Mouse (Mus musculus) c-Kit-positive CD71-positive TER-119-negative erythroid progenitor cells, embryonic 14.5 days (primary cell): ENCODE measurements around the gene Vgll4.
A peak's percentile ranks its signal among the peaks of the same experiment; 100 is the strongest.

Experiments
- DNase-seq: peaks from one replicate; pipeline ENCODE4 v3.0.0-alpha.2; 2013; ENCODE audit warnings: low read depth

The Vgll4 gene

DNA sequence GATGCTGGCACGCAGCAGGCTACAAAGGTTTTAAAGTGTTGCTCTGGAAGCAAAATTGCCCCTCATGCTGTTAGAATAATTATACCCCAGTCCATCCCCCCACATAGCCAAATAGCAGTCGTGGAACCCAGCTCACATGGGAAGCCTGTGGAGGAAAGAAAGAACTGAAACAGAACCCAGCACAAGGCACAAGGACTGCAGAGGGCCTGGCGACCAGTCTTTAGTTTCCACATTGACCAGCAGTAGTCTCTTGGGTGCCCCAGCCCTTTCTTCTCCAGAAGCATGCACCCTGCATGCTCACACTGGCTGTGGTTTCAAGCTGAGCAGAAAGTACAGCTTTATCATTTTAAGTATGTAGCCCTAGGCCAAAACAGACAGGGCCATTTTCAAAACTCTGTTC is 127.7 kb downstream of the Vgll4 start:
- no peak for DNase-seq

DNA sequence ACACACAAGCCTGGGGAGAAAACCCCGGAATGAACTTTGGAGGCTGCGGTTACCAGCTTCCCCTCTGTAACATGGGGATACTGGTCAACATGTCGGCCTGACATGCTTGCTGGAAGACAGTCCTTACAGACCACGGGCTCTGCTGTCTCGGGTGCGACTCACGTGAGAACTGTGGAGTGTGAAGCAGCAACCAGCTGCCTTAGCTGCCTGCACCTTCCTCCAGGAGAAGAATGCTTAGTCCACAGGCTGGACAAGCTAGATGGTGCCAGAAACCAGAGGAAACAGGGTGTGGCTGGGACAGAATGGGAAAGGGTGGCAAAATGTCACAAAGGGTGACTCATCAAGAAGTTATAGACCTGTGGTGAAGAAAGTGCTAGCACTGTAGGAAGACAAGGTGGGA is 129.8 kb downstream of the Vgll4 start:
- DNase-seq: no peak

DNA sequence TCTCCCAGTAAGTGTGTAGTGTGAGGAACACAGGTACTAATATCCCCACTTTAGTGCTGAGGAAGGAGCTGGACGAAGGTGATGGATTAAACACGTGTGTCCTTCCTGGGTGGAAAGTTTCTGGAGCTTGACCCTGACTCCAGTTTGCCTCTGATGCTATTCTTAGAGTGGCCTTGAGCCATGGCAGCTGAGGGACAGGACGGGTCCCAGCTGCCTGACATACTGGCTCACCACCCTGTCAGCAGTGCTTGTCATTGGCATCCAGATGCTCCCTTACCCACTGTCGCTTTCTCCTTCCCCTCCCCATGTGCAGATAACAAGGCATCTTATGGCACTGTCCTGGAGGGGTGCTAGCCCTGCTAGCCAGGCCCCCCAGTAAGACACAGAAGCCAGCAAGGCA is 130.9 kb downstream of the Vgll4 start:
- no peak for DNase-seq

DNA sequence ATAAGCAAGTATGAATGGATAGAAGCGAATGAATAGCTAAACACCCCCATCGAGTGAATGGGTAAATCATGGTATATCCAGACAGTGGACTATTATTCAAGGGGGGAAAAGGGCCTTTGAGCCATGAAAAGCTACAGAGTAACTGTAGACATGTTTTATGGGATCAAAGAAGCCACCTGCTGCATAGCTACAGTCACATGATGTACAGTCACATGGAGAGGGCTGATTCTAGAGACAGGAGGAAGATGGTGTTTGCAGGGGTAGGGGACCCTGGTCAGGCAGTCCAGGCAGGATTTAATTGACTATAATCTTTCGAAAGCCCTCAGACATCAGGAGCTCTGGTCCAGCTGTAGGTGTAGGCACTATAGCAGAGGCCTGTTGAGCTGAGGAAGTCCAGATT is 133.4 kb downstream of the Vgll4 start:
- no peak for DNase-seq

DNA sequence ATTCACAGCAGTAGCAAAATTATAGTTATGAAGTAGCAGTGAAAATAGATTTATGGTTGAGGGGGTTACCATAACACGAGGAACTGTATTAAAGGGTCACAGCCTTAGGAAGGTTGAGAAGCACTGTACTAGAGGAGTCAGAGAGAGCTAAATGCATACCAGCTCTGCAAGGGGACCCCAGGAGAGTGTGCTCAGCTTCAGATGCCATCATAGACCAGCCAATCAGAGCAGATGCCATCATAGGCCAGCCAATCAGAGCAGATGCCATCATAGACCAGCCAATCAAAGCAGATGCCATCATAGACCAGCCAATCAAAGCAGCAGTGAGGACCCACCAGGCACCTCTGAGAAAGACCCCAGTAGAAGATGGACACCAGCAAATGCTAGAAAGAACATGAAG is 134.0 kb downstream of the Vgll4 start:
- no peak for DNase-seq

DNA sequence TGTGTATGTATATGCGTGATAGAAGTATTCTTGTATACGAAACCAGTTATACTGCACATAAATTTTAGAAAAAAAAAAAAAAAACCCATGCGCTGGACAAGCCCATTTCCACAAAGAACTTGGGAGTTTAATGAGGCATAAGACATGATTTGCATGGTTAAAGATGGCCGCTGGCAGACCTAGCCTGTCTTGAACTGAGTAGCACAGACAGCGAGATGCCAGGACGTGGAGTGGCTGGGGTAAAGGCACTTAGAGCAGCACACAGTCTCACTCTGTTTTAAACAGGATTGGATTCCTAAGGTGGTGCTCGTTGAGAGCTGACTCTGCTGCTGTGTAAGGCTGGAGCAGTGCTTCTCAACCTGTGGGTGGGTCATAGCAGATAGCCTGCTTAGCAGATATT is 134.4 kb downstream of the Vgll4 start:
- DNase-seq: no peak

DNA sequence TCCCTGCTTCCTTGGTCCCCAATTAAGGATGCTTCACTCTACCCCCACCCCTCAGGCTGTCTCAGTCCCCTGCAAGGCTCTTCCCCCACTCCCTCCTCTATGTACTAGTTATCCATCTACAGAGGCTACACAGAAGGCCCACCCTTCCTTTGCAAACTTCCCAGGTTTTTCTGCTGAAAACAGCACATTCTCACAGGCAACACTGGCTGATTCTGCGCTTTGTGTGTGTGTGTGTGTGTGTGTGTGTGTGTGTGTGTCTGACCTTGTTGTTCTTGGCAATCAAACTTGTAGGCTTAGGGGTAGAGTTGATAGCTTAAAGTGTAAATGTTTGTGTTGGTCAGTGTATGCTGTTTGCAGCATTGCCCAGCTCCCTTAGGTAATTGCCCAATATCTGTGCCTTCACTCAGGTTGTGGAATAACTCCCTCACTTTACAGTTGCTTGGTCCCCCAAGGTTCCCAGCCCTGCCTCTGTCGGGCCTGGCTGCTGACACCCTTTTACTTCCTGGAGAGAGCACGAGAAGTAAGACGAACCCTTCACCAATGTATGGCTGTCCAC is 135.9 kb downstream of the Vgll4 start:
- no peak for DNase-seq

DNA sequence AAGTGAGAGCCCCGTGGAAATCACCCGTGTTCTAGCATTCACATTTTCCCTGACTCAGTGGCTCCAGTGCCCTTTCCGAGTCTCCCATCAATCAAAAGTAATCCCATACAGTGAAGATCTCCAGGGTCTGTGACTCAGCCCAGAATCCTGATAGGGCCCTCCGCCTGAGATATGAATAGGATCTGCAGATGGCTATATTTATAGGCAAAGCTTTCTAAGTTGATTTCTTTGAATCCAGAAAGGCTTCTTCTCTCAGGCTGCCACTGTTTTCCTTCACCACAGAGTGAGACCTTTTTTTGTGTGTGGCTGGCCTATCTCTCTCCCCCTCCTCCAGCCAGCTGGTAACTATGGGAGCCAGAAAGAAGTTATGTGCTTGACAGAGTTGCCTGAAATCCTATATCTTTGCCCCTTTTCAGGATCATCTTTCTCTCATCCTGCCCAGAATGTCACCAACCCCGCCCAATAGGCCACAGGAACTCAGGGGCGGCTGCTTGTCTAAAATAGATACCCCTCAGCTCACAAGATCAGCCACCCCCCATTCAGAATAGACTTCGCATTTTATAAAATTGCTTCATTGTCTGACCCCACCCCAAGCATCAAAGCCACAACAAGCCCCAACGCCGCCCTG is 136.6 kb downstream of the Vgll4 start:
- DNase-seq: no peak

DNA sequence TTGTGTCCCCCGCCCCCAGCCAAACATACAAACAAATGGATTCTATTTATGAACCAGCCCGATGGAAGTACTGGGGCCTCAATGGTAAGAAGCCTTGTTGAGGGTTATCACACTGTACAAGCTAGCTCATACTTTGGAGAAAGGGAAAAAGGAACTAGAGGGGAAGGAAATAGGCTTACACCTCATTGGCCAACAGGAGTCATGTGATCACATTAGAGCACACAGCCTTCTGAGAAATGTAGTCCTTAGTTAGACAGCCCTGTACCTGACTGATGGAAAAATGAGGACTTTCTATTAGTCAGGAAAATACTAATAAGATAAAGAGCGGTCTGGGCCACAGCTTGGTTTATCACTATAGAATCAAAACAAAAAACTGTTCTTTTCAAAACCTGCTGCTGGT is 138.0 kb downstream of the Vgll4 start:
- DNase-seq: no peak

DNA sequence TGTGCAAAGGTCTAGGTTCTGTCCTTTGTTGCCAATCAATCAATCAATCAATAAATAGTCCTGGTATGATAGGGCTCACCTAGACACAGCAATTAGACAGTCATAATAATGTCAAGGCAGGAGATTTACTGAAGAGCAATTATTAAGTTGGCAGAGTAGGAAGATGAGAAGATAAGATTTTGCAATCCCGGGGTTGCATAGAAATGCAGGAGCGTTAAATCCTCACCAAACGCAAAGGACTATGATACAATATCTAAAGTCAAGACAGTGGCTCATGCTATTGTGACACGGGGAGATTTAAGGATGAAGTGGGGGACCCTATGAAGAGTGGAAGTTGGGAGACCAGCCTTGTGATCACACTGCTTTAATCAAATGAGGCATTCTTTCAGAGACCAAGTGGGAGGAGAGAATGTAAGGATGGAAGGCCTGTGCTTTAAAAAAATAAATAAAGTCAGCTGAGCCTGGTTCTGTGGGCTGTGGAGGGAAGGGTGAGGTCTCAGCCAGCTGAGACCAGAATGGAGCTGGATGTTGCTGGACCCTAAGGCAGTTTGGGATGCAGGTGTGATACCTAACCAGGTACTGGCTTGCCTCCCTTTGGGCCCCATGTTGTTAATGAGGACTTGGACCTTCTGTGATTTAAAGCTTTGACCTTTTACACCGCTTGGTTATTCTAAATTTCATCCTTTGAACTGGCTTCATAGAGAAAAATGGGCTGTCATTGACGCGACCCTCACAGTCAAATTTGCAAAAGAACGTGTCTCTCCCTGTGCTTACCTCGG is 139.9 kb downstream of the Vgll4 start:
- no peak for DNase-seq

DNA sequence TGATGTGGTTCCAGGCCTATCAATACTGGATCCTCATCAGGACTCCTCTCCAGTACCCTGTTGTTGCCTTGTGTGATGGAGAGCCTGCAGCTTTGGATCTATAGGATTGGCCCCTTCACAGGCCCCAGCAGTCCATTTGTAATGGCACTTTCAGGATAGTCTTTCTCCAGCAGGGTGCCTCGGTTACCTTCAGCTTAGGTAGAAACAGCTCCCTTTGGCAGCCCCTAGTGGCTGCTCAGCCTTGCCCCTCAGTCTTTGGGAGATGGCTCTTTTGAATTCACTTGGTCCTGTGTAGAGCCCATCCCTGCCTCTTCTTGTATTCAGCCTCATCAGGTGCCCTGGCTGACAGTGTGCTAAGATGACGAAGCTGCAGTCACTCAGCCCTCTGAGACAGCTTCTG is 142.9 kb downstream of the Vgll4 start:
- no peak for DNase-seq

DNA sequence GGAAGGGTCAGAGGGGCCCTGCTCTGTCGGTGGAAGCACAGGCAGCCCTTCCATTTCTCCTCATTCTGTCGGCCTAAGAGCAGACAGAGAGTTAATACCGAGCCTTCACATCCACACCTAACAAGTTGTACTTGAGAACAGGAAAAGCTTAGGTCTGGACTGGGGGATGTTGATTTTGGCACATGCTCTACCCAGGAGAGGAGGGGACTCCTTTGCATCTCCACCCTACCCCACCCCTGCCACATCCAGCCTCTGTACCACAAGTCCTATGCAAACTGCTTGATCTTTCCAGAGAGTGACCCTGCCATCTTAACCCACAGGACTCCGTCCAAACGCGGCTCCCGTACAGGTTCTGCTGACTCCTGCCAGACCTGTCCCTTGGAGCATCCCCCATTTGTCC is 148.1 kb downstream of the Vgll4 start:
- no peak for DNase-seq

DNA sequence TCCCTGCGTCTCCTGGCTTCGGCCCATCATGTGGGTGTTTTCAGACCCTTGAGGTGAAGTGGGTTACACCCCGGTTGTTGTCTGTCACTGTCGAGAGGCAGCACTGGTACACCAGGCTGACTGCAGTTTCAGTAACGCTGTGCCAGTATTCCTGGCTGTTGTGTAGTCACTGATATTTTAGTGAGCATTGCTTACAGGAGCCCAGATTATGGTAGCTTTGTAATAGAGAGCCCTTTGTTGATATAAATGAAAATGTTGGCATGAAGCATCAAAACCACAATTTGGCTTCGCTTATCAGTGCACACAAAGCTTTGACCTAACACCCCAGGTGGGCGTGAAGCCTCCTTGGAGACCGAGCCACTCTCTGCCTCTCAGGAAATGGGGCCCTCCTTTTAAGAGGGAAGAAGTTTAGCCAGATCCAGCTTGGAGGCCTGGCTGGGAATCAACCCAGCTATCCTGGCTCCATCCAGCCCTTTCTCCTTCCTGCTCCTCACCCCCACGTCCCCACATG is 149.8 kb downstream of the Vgll4 start:
- DNase-seq: no peak

DNA sequence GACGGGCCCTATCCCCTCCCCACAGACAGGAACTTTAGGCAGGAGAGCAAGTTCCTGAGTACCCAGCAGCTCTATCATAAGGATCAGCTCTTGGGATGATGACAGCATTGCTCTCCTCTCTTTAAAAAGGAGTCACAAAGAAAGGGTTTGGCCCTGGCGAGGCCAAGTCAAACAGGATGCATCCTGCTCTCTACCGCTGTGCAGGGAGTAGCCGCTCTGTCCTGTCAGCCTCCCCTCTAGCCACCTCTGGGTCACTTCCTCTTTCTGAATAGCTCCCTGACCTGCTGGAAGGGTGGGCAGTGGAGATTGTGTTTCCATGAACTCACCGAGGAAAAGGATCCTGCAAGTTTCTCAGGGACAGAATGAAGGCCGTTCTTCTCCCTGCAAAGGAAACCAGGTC is 151.3 kb downstream of the Vgll4 start:
- no peak for DNase-seq

DNA sequence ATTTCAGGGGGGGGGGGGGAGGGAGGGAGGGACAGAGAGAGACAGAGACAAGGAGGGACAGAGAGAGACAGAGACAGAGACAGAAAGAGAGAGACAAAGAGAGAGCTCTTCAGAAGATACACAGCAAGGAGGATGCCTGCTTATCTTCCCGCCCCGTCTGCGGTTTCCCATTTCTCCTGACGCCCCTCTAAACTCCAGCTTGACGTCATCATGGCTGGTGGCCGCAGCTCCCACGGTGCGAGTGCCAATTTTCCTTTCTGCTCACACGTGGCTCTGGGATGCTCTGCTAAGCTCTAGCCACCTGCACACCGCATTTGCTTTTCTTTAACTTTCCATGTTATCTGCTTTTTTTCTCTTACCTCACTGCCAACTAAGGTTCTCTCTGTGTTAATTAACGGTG is 151.8 kb downstream of the Vgll4 start:
- DNase-seq: peak; percentile 31

DNA sequence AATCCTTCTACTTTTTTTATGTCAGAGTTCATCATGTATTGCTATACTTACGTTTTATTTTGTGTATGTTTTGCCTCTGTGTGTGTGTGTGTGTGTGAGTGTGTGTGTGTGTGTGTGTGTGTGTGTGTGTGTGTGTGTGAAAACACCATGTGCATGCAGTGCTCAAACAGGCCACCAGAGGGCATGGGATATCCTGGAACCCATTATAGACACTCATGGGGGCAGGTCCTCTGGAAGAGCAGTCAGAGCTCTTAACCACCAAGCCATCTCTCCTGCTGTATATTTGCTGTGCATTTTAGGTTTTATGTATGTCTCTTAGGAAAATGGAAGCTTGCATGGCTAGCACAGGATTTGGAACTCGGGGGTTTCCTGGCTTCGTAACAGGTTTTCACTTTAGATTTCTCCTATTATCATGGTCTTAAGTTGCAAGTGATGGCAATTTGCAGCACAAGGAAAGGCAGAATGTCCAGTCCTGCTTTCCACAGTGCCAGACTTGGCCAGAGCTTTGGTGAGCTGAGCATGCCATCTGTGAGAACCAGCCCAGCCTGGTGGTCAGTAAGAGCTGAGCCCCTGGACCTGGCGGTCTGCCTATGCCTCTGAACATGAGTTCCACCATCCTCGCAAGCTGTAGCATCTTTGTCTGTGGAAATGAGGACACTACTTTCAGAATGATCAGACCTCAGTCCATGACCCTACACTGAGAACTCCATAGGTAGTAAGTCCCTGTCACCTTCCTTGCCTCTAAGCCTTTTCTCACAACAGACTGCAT is 154.7 kb downstream of the Vgll4 start:
- no peak for DNase-seq

DNA sequence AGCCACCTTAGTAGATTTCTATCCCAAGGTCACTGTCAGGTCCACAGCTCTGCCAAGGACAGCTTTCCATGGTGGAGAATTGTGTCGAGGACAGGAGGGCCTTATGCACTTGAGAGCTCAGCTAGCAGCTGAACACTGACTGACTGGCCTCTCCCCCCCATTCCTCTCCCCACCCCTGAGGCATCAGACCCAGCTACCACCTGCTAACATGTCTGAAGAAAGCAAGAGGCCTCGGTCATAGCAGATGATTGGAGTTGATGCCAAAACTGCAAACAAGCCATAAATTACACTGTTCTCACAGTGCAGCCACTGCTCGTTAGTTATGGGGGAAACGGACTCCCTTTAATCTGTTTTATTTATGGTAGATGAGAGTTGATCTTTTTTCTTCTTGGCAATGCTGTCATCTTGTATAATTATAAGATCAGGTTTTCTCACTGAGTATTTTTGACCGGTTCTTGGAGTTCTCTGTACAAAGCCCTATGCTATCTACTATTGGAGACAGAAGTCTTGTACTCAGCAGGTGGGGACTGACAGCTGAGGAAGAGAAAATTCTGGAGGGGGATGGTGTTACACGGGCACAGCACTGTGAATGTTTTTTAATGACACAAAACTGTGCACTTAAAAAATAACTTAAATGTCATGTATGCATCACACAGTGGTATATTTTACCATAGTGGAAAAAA is 155.5 kb downstream of the Vgll4 start:
- no peak for DNase-seq

DNA sequence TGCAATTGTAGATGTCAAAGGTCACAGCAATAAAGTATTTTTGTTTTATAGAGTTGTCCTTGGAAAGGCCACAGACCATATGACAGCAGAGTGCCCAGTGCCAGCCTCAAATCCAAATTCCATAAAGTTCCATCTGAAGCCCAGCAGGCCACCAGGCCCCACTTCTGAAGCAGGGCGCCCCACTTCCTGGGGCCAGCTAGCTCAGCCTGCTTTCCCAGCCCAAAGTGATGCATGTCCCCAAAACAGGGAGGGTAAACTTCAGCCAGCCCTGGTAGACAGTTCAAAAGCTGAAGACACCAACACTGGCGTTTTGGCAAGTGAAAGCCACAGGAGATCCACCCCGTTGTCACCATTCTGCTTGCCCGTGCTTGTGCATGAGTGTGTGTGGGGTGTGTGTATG is 157.0 kb downstream of the Vgll4 start:
- no peak for DNase-seq

DNA sequence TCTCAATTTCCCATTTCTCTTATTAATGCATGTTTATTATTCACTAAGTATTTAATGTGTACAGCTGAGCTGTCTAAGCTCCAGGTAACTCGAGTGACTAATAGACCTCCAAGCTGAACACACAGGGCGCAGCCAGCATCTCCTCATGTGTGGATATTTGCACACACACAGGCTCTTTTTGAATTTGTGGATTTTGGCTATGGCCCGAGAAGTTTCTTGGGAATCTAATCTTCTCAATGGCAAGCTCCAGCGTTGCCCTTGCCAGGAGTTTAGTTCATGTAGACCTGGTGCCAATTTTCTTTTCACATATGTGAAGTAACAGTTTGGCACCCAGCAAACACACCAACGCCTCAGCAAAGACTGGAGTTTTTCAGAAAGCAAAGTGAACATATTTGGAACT is 157.5 kb downstream of the Vgll4 start:
- no peak for DNase-seq
